Mouse (Mus musculus) MEL-GATA-1-ER (cell line): ENCODE results near the gene Hdhd3.
A peak's percentile ranks its signal among the peaks of the same experiment; 100 is the strongest.
"Not testable (repeated sequence)": the region's sequence is repeated elsewhere in the genome, so short reads cannot be mapped to it uniquely, and the experiment has no call there.

Experiments used
- DNase-seq: peaks from one replicate; pipeline ENCODE4 v3.0.0-alpha.2; 2012; ENCODE audit warnings: low read depth; ENCODE audit errors: extremely low read depth

Gene Hdhd3

DNA sequence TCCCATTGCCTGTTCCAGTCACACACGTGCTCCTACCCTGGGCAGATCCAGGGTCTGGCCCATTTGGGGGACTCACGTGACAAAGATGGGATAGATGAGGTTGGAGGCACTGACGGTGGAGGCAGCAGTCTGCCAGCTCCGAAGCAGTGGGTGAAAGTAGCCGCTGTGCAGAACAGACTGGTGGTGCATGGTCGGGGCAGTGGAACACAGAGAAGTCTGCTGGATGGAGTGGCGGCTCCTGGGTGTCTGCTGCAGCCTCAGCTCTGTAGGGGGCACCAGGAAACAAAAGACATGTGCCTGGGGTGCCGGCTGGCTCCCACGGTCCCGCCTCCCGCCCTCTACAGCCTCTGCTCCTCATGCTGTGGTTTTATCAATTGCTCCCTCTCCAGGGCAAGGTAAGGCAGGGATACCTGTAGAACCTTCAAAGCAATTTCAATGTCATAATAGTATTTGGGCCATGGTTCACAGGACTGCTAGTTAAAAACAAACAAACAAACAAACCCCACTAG is 10.8 kb upstream of the Hdhd3 start:
- DNase-seq, result no peak

DNA sequence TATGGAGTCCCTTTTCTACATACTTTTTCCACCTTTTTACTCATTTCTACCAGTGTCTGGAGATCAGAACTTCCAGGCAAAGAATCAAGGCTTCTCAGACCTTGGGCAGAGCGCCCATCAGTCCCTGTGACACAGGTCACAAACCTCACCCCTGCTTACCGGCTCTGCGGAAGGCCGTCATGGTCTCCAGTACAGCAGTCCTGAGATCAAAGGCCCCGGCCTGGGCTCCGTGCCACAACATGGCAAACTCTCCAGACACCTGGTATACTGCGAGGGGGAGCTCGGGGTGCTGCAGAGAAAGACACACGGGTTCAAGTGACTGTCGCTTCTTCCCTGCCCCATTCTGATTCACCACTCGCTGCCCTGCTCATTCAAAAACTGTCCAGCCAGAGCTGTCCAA is 6.7 kb upstream of the Hdhd3 start:
- DNase-seq, result no peak

DNA sequence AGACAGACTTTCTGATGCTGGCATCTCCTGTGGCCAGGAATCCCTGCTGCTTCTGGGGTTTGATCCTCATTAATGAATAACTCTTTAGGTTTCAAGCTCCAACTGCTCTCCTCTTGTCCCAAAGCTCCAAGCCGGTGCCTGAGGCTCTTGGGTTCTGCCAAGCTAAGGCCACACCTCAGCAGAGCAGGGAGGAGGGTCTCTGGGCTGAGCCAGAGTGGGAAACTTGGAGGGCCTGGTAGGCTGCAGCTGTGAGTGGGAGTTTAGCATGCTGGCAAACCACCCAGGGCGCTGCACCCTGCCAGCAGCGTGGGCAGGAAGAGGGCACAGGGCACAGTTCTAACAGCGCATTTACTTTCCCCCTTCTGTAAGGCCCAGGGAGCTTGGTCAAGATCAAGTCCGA is 5.6 kb upstream of the Hdhd3 start:
- DNase-seq, result no peak

DNA sequence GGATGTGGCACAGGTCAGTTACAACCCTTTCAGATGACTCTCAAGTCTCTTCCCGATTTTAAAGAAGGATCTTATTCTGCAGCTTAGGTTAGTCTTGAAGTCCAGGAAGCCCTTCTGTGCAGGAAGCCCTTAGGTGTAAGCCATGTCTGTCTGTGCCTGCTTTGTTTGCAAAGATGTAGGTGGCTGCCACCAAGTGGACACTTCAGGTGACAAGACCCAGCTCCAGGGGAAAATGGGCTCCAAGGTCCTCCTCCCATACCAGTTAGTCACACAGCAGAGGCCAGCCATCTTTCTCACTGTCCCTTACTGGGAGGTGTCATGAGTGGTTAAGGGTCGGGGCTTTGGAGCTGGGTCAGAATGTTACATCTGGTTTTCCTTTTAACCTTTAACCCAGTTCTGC is 3.5 kb upstream of the Hdhd3 start:
- no peak for DNase-seq

DNA sequence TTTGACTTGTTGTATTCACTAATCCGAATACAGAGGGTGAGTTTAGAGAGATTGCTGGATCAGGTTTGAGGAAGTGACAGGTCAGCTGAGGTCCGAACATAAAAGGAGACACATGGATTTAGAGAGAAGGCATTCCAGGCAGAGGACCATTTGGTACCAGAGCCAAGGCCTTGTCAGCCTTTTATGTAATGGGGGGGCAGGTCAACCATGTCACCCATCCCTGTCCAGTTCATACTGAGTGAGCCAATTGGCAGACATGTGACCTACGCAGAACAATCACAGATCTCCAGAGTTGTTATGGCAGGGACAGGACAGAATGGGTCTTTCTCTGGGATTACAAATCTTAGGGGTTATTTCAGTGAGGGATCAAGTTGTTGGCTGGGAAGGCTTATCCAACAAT is 2.7 kb upstream of the Hdhd3 start:
- no peak for DNase-seq

DNA sequence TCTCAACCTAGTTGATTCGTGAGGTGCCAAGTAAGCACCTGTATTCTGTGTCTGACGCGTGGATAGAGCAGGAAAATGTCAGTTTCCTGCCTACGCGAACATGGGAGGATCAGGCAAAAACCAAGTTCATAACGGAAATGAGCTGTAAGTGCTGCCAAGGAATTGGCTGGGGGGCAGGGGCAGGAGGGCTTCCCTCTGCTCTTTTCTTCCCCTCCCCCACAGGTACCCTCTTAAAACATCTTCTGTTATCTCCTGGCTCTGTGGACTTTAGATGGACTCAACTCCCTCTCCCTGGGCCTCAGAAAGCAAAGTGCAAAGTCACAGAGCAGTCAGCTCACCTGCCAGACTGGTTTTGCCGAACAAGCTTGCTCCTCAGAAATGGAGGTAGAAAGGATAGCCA is 298 bp downstream of the Hdhd3 start:
- DNase-seq, result no peak

DNA sequence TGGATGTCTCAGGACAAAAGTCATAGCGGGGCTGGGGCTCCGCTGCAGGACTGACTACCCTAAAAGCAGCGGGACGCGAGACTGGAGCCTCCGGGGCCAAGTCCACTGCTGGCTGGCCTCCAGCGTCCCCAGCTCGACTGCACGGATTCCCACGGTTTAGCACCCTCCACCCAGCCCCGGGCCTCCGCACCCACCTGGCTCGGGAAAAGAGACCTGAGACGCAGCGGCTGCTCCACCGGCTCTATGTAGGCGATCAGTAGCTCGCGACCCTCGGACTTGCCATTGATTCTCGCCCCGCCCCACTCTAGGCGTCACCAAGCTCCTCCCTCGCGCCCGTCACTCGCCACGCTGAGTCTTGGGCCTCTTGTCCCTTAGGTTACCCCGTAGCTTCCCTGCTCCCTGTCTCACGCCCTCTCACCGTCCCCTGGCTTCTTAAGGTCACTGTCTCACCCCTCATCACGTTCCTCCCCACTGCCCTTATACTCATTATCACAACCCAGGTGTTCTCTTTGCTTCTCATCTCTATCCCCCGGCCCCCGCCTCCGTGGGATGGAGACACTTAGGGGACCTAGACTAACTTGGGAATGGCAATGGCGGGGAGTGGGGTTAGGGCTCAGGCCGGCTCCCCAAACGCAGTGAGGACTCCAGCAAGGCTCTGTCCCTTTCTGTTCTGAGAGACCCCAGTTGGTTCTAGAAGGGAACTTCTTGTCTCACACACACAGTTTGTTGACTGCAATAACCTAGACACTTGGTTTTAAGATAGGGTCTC is 1.1 kb downstream of the Hdhd3 start:
- peak; percentile 86 for DNase-seq

DNA sequence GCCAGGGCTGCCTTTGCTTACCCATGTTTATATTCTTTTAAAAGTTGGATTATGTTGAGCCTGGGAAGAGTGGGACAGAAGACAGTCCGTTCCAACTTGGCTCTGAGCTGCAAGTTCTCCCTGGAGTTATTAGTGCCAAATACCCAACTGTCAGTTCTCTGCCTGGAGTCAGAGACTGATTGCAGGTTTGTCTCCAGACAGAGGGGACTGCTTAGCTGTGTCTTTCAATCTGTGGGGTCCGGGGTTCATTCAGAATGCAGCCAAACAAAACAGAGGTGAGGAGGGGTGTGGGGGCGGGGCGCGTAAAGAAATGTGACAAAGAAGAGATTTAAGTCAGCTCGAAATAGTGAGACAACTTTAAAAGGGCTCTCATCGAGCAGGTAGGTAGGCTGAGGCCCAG is 1.7 kb downstream of the Hdhd3 start:
- no peak for DNase-seq

DNA sequence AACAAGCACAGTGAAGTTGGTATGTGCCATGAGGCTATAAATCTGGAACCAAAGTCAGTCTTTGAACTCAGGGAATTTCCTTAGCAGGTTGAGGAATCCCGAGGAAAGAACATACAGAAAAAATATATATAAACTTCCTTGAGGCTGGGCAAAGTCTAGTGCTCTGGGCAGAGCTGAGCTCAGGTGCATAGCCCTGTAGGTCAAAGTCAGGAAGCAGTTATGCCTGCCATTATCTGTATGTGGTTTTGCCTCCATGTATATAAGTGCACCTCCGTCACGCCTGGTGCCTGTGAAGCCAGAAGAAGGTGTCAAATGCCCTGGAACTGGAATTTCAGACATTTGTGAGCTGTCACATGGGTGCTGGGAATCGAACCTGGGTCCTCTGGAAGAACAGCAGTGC is 2.5 kb downstream of the Hdhd3 start:
- DNase-seq, result no peak

DNA sequence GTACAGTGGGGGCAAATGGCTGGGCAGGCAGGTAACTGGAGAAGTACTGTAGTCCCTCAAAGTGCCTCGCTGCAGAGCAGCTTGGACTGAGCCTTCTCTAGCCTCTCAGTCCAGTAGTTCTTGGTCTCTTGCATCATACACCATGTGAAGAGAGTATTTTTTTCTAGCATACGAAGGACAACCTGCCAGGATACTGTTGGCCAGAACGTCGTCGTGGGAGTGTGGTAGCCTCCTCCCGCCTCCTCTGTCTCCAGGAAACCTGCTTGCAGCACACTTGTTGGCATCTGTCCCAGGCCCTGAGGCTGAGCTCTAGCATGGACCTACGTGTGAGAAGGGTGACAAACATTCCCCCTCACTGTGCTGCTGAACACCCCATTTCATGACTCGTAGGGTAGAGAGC is 6.5 kb downstream of the Hdhd3 start:
- no peak for DNase-seq

DNA sequence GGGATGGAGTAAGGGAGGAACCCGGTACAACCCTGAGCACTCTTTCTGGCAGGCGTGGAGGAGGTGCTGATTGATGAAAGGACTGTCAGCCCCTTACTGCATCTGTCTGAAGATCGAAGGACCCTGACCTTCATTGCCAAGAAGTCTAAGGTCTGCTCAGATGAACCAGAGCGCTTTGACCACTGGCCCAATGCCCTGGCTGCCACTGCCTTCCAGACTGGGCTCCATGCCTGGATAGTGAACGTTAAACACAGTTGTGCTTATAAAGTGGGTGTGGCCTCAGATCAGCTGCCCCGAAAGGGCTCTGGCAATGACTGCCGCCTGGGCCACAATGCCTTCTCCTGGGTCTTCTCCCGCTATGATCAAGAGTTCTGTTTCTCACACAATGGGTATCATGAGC is 7.3 kb downstream of the Hdhd3 start:
- DNase-seq, result no peak

DNA sequence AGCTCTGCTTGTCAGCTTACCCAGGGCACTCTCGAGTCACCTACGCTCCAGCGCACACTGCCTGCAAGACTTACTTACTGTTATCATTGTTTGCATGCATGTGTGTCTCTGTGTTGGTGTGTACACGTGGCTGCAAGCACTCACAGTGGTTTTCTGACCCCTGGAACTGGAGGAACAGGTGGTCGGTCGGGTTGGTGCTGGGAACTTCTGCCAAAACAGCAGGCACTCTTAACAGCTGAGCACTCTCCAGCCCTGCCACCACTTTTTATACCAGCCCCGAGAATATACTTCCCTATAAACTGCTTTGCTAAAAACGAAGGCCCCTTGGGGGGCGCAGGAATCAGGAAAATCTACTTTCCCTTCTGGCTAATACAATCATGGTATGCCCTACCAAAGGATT is 9.0 kb downstream of the Hdhd3 start:
- no peak for DNase-seq

DNA sequence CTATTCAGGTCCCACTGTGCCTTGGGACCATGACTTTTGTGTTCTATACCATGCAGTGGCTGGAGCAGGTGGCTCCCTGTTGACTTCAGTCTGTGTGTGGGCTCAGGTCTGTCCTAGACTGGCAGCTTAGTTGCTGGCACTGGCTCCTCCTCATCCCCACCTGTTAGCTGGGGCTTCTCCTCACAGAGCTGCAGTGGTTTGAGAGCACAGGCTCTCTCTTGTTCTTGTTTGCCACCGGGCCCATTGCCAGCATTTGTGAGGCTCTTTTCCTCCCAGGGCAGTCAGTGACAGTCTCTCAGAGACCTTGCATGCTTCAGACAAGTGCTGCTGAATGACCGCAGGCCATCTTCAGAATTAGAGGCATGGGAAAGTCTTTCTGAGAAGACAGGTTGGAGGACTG is 10.6 kb downstream of the Hdhd3 start:
- DNase-seq, result no peak

DNA sequence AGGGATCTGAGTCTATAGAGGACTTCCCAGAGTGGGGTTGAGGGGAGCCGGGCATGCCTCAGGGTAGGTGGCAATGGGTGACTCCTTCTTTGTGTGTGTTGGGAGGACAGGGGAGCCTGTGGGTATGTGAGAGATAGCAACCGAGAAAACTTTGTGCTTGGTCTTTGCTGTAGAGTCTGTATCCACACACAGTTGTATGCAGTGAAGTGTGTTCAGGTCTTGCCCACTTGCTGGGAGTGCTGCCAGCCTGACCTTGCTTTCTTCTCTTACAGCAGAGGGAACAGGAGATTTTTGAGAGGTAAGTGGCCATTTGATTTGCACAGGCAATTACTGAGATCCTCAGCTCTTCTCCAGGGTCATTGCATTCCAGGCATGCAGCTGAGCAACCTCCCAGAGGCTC is 15.4 kb downstream of the Hdhd3 start:
- no peak for DNase-seq

DNA sequence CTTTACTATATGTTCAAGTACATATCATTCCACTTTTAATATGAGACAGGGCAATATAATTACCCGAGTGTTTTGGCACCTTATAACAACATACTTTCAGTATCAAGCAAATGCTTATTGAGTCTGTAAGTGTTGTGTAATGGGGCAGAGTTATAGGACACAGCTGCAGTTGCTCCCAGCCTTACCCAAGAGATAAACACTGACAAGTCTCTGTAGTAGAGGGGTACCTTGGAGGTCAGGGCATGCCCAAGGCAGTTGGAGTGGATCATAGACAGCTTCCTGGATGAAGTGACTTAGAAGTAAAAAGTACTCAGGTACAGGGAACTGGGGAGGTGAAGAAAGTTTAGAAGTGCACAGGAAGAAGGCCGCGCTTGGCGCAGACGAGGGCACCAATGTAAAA is 16.1 kb downstream of the Hdhd3 start:
- no peak for DNase-seq

DNA sequence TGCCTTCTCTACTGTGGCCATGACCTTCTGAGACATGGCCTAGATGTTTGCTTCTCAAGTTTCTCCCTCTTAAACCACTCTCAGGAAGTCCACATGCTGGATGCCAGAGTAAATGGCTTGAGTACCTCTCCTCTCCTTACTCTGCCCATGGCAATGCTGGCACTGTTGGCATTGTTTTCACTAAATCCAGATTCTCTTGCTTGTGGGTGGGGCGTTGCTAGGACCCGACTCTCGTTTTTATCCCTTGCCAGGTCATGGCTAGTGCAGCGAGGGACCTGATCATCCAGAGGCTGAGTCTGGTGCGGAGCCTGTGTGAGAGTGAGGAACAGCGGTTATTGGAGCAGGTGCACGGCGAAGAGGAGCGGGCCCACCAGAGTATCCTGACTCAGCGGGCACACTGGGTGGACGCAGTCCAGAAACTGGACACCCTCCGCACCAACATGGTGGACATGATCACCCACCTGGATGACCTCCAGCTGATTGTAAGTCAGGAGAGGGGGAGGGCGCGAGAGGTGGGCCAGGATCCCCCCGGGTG is 17.0 kb downstream of the Hdhd3 start:
- DNase-seq, result no peak

DNA sequence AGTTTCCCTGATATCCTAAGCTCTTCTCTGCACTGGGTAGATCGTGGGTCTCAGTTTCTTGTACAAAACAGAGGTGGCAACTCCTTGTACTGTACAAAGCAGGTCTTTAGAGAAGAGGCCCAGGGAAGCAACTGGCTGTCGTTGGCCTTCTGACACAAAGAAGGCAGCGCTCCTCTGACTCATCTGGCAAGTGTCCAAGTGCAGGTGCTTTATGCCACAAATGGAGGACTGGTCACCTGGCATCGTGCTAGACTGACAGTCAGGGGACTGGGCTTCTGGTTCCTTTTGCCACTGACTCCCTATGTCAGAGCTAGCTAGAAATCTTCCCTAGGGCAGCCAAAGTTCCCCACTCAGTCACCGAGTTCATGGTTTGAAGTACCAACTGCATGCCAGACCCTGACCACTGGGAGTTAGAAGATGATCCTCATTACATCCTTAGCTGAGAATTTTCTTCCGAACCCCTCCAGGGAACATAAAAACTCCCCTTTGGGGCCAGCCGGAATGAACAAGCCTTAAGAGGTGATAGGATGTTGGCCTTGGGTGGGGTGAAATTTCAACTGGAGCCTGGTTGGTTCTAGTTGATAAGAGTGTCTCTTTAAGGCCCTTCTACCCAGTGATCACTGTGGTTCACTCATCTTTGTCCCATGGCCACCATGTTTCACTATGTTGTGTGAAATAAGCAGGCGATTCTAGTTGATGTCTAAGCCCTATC is 17.7 kb downstream of the Hdhd3 start:
- DNase-seq, result no peak

DNA sequence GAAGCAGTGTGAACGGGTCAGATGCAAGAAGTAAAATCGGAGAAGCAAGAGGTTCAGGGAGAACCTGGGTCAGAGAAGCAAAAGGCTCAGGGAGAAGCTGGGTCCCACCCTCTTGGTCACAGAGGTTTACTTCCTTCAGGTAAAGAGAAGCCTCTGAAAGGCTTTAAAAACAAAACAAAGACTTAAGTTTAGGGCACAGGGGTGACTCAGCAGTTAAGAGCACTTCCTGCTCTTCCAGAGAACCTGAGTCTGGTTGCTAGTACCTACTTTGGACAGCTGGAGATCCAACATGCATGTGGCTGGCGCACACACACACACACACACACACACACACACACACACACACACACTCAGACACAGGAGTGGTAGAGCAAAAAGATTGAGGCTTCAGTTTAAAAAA is 18.3 kb downstream of the Hdhd3 start:
- no peak for DNase-seq

DNA sequence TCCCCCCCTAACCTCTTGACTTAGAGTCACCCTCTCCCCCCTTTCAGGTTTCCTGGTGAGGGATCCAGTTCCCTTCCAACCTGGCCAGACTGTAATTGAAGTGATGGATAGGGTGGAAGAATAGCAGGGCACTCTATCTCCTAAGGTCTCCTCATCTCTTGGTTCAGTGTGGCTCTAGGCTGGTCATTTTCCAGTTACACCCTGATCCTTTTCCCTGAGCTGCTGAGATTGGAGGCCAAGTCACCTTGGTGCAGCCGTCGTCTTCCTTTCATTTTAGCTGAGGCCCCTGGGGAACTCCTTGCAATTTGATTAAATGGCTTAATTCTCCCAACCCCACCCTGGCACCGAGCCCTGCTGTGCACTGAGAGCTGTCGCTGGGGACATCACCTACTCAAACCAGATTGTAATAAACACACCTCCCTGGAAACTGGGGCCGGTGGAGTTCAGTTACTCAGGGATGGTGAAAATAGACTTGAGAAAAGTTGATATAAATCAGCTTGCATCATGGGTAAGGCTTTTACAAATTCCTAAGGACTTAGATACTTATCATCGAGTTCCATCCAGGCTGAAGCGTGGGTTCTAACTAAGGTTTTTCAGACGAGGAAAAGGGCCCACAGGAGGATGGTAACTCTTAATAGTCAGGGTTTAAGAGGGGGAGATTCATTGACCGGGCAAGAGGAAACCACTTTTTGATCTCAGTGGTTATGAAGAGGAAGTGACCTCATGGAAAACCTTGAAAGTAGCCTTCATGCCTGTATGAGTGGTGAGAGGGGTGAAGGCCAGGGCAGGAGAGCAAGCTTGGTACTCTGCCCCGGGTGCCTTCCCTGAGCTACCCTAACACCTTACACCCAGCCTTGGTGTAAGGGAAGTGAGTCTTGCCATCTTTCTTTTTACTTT is 22.3 kb downstream of the Hdhd3 start:
- DNase-seq, result no peak

DNA sequence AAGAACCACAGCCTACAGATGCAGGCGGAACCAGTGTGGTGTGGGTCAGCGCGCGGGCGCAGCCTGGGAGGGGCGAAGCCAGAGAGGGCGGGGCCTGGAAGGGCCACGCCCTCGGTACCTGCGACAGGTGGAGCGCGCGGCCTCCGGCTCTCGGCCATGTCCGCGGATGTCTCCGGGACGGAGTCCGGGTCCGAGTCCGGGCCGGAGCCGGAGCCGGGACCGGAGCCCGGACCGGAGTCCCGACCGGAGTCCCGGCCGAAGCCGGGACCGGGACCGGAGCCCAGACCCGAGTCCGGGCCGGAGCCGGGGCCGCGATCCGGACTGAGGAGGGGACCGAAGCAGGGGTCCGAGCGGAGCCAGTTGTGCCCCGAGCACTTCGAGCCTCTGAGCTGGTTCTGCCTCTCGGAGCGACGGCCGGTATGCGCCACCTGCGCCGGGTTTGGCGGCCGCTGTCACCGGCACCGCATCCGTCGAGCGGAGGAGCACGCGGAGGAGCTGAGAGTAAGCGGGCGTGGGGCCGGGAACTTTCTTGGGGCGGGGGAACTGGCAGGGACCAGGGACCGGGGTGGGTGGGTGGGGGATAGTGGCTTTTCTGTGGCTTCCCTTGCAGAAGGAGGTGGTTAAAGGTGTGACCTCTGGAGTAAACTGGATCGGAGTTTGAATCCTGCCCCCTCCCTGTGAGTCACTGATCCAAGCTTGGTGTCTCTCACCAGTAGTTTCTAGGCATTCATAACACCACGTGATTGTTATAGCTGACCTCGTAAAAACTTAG is 23.1 kb downstream of the Hdhd3 start, which contains the start of gene Bspry:
Gene Bspry (plus strand): TSS at position 117 of the 772 bp plus-strand sequence.
- no peak for DNase-seq

DNA sequence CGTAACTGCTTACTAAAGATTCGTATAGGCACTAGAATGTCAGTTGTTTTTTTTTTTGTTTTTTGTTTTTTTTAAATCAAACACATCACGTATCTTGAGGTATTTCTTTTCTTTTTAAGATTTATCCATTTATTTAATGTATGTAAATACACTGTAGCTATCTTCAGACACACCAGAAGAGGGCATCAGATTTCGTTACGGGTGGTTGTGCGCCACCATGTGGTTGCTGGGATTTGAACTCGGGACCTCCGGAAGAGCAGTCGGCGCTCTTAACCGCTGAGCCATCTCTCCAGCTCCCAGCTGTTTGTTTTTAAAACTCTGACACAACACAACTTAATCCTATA is 23.7 kb downstream of the Hdhd3 start:
- DNase-seq, result not testable (repeated sequence)
